ENCODE assay signal across 8 mouse cellular contexts in genomic region chr7:45715090-45715708, GRCm38 (mm10). TPM values are rescaled to one million over a fixed set of nuclear protein-coding genes. Genes with fewer than 3 reads are reported as not detected.
DNase-seq lines count a peak whose midpoint lies in the region; ATAC-seq and TF ChIP-seq lines count a peak whose summit lies in the region.

Rpl18 (plus strand) TSS chr7:45715457.

- H3K4me3 ChIP-seq in bone marrow macrophage, adult 2 months (ENCODE audit: insufficient read depth, low read length) = peak within 1 kb of the TSS; percentile 99
- peak within 1 kb of the TSS; percentile 69 for H3K4me3 ChIP-seq in embryonic fibroblast, embryonic 13.5 days (ENCODE audit: insufficient read depth, low read length)
- peak within 1 kb of the TSS; percentile 99 for H3K4me3 ChIP-seq in heart, embryonic 10.5 days
- peak within 1 kb of the TSS; percentile 54 for H3K4me3 ChIP-seq in kidney, embryonic 16.5 days (ENCODE audit: low read length)
- H3K4me3 ChIP-seq in liver, adult 2 months (ENCODE audit: insufficient read depth, low read depth, low read length) = peak within 1 kb of the TSS; percentile 93
- H3K4me3 ChIP-seq in myocyte = peak within 1 kb of the TSS; percentile 96

- ATAC-seq in kidney, embryonic 16.5 days (ENCODE audit: low FRiP score, low TSS enrichment) = peak; percentile 93

- TF ChIP-seq CTCF in bone marrow macrophage, adult 2 months (IDR thresholded peaks at IDR 0.05; ENCODE audit: low read depth, low read length) = no peak
- no peak for TF ChIP-seq CTCF in embryonic fibroblast, embryonic 13.5 days (IDR thresholded peaks at IDR 0.05; ENCODE audit: borderline replicate concordance, insufficient read depth, low read length)
- no peak for TF ChIP-seq CTCF in liver, adult 2 months (IDR thresholded peaks at IDR 0.05; ENCODE audit: low read depth, low read length)

- H3K79me2 ChIP-seq in liver, adult 2 months (ENCODE audit: control insufficient read depth, insufficient read depth, low read length) = peaks cover 5% of the 10 kb centered on the region; the same call in 1 of the 2 replicates
- H3K79me2 ChIP-seq in myocyte (ENCODE audit: control insufficient read depth, insufficient read depth) = peaks cover 48% of the 10 kb centered on the region

- H3K4me2 ChIP-seq in kidney, embryonic 16.5 days (replicated peaks; ENCODE audit: low read depth, low read length) = peak within 1 kb of the TSS; percentile 84
- peak within 1 kb of the TSS; percentile 84 for H3K4me2 ChIP-seq in myocyte (ENCODE audit: low read depth)

- H3K27ac ChIP-seq in bone marrow macrophage, adult 2 months (ENCODE audit: insufficient read depth, low read depth, low read length) = peak within 1 kb of the TSS; percentile 97
- H3K27ac ChIP-seq in embryonic fibroblast, embryonic 13.5 days (ENCODE audit: insufficient read depth, low read length) = no peak within 1 kb of the TSS
- peak within 1 kb of the TSS; percentile 88 for H3K27ac ChIP-seq in heart, embryonic 10.5 days
- H3K27ac ChIP-seq in kidney, embryonic 16.5 days (ENCODE audit: low read length) = peak within 1 kb of the TSS; percentile 41; the same call in 1 of the 2 replicates
- peak within 1 kb of the TSS; percentile 98 for H3K27ac ChIP-seq in liver, adult 2 months (replicated peaks; ENCODE audit: insufficient read depth, low read depth, low read length)

- no peaks in the 10 kb centered on the region for H3K27me3 ChIP-seq in heart, embryonic 10.5 days (ENCODE audit: insufficient read depth, poor library complexity, severe bottlenecking)
- H3K27me3 ChIP-seq in kidney, embryonic 16.5 days (ENCODE audit: insufficient read depth, low read length) = no peaks in the 10 kb centered on the region
- no peaks in the 10 kb centered on the region for H3K27me3 ChIP-seq in liver, adult 2 months (ENCODE audit: control insufficient read depth, insufficient read depth, low read length)
- H3K27me3 ChIP-seq in myocyte (ENCODE audit: control insufficient read depth, insufficient read depth, insufficient read length) = no peaks in the 10 kb centered on the region
- H3K27me3 ChIP-seq in splenic B cell, adult 2 months (ENCODE audit: control insufficient read depth, insufficient read depth, low read length, poor library complexity, severe bottlenecking) = no peaks in the 10 kb centered on the region

- H3ac ChIP-seq in myocyte (ENCODE audit: control insufficient read depth, insufficient read length) = peak within 1 kb of the TSS; percentile 26

- DNase-seq in A20 (ENCODE audit: low read depth, low spot score) = peak; percentile 98
- DNase-seq in heart, embryonic 10.5 days (ENCODE audit: low spot score) = peak; percentile 99
- DNase-seq in liver, adult 2 months (ENCODE audit: extremely low read depth, low read depth, low spot score) = peak; percentile 92
- DNase-seq in splenic B cell, adult 2 months (ENCODE audit: low read depth, low spot score) = peak; percentile 96

- TF ChIP-seq POLR2A in bone marrow macrophage, adult 2 months (IDR thresholded peaks at IDR 0.05; ENCODE audit: borderline replicate concordance, low read depth, low read length) = no peak
- TF ChIP-seq POLR2A in embryonic fibroblast, embryonic 13.5 days (IDR thresholded peaks at IDR 0.05; ENCODE audit: low read depth, low read length) = peak; percentile 76
- peak; percentile 90 for TF ChIP-seq POLR2A in liver, adult 2 months (IDR thresholded peaks at IDR 0.05; ENCODE audit: extremely low read depth, insufficient read depth, low read length)
- peak; percentile 67 for TF ChIP-seq POLR2A in myocyte (IDR thresholded peaks at IDR 0.05; ENCODE audit: insufficient read length, low read depth)

- WGBS in heart, embryonic 10.5 days = 8% methylated on average over 33 of the region's 34 CpGs
- 6% methylated on average over 34 of the region's 34 CpGs for WGBS in kidney, embryonic 16.5 days
- WGBS in liver, adult 2 months = 5% methylated on average over 34 of the region's 34 CpGs

- H3K36me3 ChIP-seq in heart, embryonic 10.5 days = peaks cover 50% of the 10 kb centered on the region
- H3K36me3 ChIP-seq in kidney, embryonic 16.5 days (ENCODE audit: insufficient read depth, low read length) = peaks cover 44% of the 10 kb centered on the region
- peaks cover 7% of the 10 kb centered on the region for H3K36me3 ChIP-seq in liver, adult 2 months (ENCODE audit: control insufficient read depth, insufficient read depth, low read length)
- H3K36me3 ChIP-seq in myocyte (ENCODE audit: control insufficient read depth, insufficient read depth) = no peaks in the 10 kb centered on the region
- peaks cover 14% of the 10 kb centered on the region for H3K36me3 ChIP-seq in splenic B cell, adult 2 months (ENCODE audit: control insufficient read depth, insufficient read depth, low read length, poor library complexity, severe bottlenecking)

- H3K4me1 ChIP-seq in bone marrow macrophage, adult 2 months (ENCODE audit: control insufficient read depth, insufficient read depth, low read length) = peaks cover 7% of the 10 kb centered on the region
- H3K4me1 ChIP-seq in embryonic fibroblast, embryonic 13.5 days (ENCODE audit: control insufficient read depth, insufficient read depth, low read length) = peaks cover 3% of the 10 kb centered on the region; the same call in 1 of the 2 replicates
- H3K4me1 ChIP-seq in heart, embryonic 10.5 days = peaks cover 46% of the 10 kb centered on the region
- H3K4me1 ChIP-seq in kidney, embryonic 16.5 days (ENCODE audit: insufficient read depth, low read length) = peaks cover 43% of the 10 kb centered on the region
- peaks cover 34% of the 10 kb centered on the region for H3K4me1 ChIP-seq in liver, adult 2 months (ENCODE audit: control insufficient read depth, insufficient read depth, low read length)

- H3K9me3 ChIP-seq in heart, embryonic 10.5 days = no peaks in the 10 kb centered on the region
- H3K9me3 ChIP-seq in kidney, embryonic 16.5 days (ENCODE audit: low read length) = no peaks in the 10 kb centered on the region

- peak within 1 kb of the TSS; percentile 58 for H3K9ac ChIP-seq in kidney, embryonic 16.5 days (replicated peaks; ENCODE audit: low read length)
- peak within 1 kb of the TSS; percentile 92 for H3K9ac ChIP-seq in liver, adult 2 months (ENCODE audit: low read depth, low read length)

TF ChIP-seq in myocyte, 11 proteins besides CTCF, POLR2A, EP300 and RAD21:
- TF ChIP-seq POLR2AphosphoS2 (IDR thresholded peaks at IDR 0.05; ENCODE audit: insufficient read length, low read depth) (peak; percentile 91), TCF12 (IDR thresholded peaks at IDR 0.05; ENCODE audit: insufficient read depth, poor library complexity, severe bottlenecking) (no peak), REST (IDR thresholded peaks at IDR 0.05; ENCODE audit: insufficient read depth, insufficient read length) (no peak), MYOD1 (IDR thresholded peaks at IDR 0.05; ENCODE audit: control insufficient read depth in 1 of 3, insufficient read length in 2 of 3, low read depth in 2 of 3) (peak in 1 of 3 experiments; percentile 20), E2F4 (IDR thresholded peaks at IDR 0.05; ENCODE audit: insufficient read depth) (peak; percentile 50)

RNA-seq across cellular contexts. Expression of gene Rpl18, which starts in this region (rescaled TPM):
- 802 and 833 TPM in 2 replicates for polyA plus RNA-seq in bone marrow macrophage, adult 2 months (2012; ENCODE audit: insufficient read depth, insufficient read length, missing spikeins)
- polyA plus RNA-seq in embryonic fibroblast, embryonic 13.5 days (2011; ENCODE audit: insufficient read length, low read depth, missing spikeins) = 1,118 and 1,143 TPM in 2 replicates
- 860 and 1,046 TPM in 2 replicates for polyA plus RNA-seq in heart, embryonic 10.5 days (2016; fragmentation: Nextera tagmentation; extraction: Ambion mirVana)
- 1,042 and 1,047 TPM in 2 replicates for polyA plus RNA-seq in kidney, embryonic 16.5 days (2015; fragmentation: Nextera tagmentation; extraction: Ambion mirVana)
- 436 and 542 TPM in 2 replicates for total RNA-seq in liver, adult 2 months (2014; rRNA removed)
- 366 and 534 TPM in 2 replicates for polyA plus RNA-seq in liver, adult 2 months (2012; rRNA removed)
- polyA plus RNA-seq in myocyte (2012; fragmentation: generic; extraction: Trizol) = 3,224 TPM
